Mouse (Mus musculus) gastrocnemius, adult 2 months (tissue): Measurements from ENCODE around the gene Frem3. TPM values are rescaled to one million over a fixed set of nuclear protein-coding genes. Genes with fewer than 3 reads are reported as not detected.

Experiments
- DNase-seq: peaks from one replicate; pipeline ENCODE4 v3.0.0; 2022
- H3K27ac ChIP-seq: fragments of 200-600 bp; 2 replicates; pipeline ENCODE4 v1.8.1; 2022; ENCODE audit warnings: mild to moderate bottlenecking
- H3K4me3 ChIP-seq: fragments of 200-600 bp; 2 replicates; pipeline ENCODE4 v1.8.1; 2022; ENCODE audit warnings: mild to moderate bottlenecking, moderate library complexity
- CTCF ChIP-seq: fragments of 200-600 bp; IDR thresholded peaks from 2 replicates; pipeline ENCODE4 v1.8.1; 2022; ENCODE audit warnings: antibody characterized with exemption, mild to moderate bottlenecking, moderate library complexity
- intact Hi-C: fragments of 180-260 bp; cut with DNase I; formaldehyde crosslinking; loops from one replicate; pipeline ENCODE4 v1.15.1; 2025
- long read RNA-seq, 2 experiments: library from polyadenylated mRNA; stranded (forward); transcript quantifications; one replicate each; pipeline ENCODE4 v2.0.0; 2021
- total RNA-seq, 2 experiments: library from RNA; stranded (reverse); gene quantifications; 2 replicates each; pipeline ENCODE4 v1.2.3; 2021

Gene Frem3
- not detected for total RNA-seq
- long read RNA-seq, experiment 1, result 0 reads
- long read RNA-seq, experiment 2, result 0 reads

DNA sequence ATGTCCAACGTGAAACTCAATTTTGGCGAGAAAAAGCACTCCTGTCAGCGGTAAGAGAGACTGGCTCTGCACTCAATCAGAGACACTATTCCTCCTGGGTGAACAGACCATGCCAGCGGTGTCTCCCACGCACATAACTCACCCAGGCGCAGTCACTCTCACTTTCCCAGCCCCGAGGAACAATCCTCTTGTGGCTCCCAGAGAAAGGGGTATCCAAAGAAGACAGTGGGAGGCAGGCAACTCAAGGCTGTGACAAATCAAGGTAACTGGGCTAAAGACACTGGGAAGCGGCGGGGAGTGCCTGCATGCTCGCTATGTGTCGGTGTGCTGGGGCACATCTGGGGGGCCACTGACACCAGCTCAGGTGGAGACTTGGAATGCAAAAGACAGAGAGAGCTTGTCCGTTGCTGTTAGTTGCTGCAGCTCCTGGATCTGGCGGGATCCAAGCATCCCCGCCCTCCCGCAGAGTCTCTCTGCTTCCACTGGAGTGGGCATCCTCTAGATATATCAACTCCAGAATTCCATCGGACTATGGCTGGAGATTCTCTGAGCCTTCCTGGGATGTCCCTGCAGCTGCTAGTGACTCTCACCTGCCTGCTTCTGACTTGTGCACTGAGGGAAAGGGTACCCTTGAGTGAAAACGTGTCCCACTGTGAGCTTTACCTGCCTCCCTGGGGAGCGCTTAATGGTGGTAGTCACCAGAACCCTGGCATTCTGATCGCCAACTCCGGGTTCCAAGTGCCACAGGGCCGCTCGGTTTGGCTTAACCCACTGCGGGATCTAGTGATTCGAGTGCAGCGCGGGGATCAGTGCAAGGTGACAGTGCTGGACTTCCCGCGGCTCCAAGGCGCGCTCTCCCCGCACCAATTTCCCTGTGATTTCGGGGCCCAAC lies at the start of gene Frem3:
Gene Frem3, plus strand, starts transcription at position 532 of the 892 bp plus-strand sequence.
- Histone ChIP-seq H3K4me3 (no peak within 1 kb of the TSS), H3K27ac (no peak within 1 kb of the TSS)
- intact Hi-C loops, result no loop called here
- DNase-seq, result no peak
- TF ChIP-seq CTCF, result no peak

DNA sequence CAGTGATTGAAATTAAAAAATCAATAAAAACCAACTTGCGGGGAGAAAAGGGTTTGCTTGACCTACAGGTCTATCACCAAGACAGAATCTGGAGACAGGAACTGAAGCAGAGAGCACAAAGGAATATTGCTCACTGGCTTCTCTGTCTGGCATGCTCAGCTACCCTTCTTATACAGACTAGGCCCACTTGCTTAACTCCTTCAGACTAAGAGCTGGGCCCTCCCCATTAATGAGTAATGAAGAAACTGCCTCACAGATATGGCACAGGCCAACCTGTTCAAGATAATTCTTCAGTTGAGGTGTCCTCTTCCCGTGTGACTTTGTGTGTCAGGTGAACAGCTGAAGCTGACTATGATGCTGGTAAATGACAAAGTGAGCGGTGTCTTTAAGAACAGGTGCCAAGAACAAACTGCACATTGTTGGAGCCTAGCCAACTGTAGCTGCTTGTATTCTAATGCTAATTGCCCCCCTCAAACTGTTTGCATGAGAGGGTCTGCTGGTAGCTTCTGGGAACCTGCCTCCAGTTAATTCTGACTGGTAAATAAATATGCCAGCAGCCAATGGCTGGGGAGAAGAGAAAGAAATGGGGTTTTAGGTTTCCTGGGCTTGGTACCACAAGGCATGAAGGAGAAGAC lies 46.6 kb upstream of the Frem3 start:
- TF ChIP-seq CTCF, result no peak
- intact Hi-C loops, result no loop called here
- Histone ChIP-seq H3K27ac (no peak overlapping the region), H3K4me3 (no peak overlapping the region)
- no peak for DNase-seq

DNA sequence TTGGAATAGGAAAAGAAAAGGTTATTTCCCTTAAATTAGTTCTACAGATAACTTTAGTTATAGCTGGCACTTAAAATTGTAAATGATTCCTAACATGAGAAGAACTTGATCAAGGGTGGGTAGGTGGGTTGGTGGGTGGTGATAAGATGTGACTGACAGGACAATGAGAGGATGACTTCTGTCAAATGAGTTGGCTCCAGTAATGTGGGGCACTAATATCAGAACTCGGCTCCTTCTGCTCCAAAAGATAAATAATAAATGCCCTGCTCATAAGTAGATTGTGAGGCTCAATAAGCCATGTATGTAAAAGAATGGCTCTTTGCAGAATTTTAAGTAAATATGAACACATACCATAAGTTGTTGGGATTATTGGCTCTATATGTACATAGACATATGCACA lies 43.4 kb upstream of the Frem3 start:
- intact Hi-C loops, result no loop called here
- no peak for DNase-seq
- Histone ChIP-seq H3K27ac (no peak overlapping the region), H3K4me3 (no peak overlapping the region)
- TF ChIP-seq CTCF, result no peak

DNA sequence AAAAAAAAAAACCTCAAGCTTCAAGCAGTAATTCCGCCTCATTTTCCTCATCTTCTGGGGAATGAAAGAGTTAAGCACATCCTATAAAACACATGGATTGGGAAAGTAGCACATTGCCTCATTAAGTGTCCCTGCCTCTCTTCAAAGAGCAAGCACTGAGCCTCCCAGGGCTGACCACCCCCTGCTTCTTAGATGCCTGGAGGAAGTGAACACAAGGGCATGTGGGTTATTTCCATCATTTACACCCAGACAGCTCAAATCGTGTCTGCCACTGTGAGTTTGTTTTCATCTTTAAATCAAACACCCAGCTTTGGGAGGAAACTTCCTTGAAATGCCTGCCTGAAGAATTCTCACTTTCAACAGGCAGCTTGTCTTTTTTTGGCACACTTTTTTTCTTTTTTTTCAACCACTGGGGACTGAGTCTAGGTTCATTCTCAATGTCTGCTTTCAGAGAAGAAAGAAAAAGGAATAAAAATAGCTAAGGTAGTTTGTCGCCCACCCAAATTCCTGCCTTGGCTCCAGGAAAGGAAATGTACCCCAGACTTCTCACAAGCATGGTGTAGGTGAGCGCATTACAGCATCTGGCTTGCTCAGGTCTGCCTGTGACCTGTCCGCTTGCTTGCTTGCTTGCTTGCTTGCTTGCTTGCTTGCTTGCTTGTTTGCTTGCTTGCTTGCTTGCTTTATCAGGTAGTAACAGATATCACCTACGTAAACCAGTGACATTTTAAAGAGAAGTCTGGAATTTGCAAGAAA lies 42.5 kb upstream of the Frem3 start:
- intact Hi-C loops, result no loop called here
- Histone ChIP-seq H3K4me3 (no peak overlapping the region), H3K27ac (no peak overlapping the region)
- DNase-seq, result no peak
- no peak for TF ChIP-seq CTCF

DNA sequence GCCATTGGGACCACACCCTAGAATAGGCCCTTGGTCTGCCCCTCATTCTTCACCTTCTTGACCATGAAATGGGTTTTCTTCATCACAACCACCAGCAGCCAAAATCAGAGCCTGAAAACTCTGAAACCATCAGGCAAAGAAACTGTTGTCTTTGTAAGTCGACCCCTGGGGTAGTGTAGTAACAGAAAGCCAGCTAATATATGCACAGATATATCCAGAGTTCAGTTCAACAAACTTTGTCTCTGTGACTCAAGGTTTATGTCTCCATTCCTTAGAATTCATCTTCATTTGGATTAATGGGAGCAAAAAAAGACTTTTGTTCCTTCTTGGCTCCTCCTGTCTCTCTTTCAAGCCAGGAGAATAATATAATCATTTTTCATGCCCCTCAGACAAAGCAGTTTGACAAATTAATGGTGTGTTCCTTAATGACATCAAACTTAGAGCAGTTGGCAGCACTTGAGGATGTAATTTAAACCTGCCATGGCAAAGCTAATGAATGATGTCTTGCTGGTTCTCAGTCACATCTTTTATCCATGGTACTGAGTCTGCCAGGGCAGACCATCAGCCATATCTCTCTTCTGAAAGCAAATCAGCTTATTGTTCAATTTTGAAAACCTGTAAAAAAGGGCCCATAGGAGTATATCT lies 38.3 kb upstream of the Frem3 start:
- DNase-seq, result no peak
- H3K4me3 ChIP-seq, result no peak overlapping the region
- H3K27ac ChIP-seq, result no peak overlapping the region
- intact Hi-C loops, result no loop called here
- no peak for TF ChIP-seq CTCF

DNA sequence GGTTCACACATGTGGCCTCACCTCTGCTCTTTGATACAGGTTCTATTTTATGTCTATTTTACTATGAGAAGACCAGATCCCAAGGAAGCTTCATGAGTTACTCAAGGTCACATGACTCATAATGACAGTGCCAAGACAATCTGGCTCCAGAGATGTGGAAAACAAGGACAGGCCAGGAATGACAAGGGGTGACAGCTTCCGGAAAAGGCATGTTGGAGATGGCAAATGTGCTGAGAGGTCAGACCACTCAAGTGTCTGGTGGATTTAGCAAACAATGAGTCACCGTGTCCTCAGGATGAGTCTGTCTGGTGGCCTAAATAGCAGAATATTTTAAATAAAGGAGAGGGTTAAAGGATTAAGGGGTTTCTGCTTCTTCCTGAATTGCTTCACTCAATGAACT lies 33.8 kb upstream of the Frem3 start:
- no peak overlapping the region for H3K4me3 ChIP-seq
- no peak for DNase-seq
- no peak for TF ChIP-seq CTCF
- intact Hi-C loops, result no loop called here
- H3K27ac ChIP-seq, result no peak overlapping the region

DNA sequence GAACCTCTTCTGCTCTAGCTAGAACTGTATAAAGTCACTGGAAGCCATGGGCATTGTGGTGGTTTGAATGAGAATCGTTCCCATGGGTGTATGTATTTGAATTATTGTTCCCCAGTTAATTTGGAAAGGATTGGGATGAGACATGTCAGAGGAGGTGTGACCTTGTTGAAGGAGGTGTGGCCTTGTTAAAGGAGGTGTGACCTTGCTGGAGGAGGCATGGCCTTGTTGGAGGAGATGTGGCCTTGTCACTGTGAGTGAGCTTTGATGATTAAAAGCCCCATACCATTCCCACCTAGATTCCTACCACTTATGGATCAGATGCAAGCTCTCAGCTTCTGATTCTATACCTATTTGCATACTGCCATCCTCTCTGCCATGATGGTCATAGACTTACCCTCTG lies 31.8 kb upstream of the Frem3 start:
- no peak for DNase-seq
- intact Hi-C loops, result no loop called here
- H3K4me3 ChIP-seq, result no peak overlapping the region
- no peak for TF ChIP-seq CTCF
- no peak overlapping the region for H3K27ac ChIP-seq

DNA sequence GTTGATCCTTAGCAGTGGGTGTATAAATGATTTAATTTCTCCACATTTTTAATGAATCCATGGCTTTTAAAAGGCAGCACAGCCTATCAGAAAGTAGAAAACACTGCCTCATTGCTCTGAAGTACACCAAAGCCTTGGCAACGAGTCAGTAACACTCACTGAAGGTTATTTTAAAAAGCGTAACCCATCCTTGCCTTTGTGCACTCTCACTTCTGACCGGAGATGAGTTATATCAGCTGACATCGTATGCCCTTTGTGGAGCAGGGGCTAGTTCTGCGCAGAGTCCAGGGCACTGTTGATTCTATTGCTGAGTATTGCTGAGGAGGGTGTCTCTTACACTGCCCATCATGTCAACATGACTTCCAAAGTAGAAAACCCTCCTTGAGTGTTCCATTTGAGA lies 18.3 kb upstream of the Frem3 start:
- DNase-seq, result no peak
- Histone ChIP-seq H3K4me3 (no peak overlapping the region), H3K27ac (no peak overlapping the region)
- TF ChIP-seq CTCF, result no peak
- intact Hi-C loops, result no loop called here

DNA sequence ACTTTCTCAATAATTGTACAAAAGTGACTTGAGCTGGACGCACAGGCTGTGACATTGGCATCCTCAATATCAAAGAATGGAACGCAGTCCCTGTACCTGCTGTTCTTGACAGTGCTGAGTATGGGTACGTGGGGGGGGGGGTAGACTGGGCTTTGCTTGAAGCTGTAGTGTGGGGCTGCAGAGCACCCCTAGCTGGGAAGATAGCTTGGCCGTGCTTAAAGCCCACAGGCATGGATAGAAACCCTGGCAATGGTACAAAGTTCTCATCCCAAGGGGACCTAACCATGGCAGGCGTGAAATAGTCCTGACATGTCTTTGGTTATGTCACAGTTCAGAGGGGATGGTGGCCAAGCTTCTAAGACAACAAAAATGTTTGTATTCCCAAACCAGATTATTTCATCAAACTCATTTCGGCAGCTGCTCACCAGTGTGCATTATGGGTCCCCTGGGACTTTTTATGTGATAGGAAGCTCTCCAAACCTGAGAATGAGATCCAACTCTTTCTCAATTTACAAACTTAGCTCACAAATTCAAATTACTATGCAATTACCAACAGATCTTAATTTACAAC lies 10.2 kb upstream of the Frem3 start:
- no peak overlapping the region for H3K4me3 ChIP-seq
- DNase-seq, result no peak
- TF ChIP-seq CTCF, result no peak
- intact Hi-C loops, result no loop called here
- H3K27ac ChIP-seq, result no peak overlapping the region

DNA sequence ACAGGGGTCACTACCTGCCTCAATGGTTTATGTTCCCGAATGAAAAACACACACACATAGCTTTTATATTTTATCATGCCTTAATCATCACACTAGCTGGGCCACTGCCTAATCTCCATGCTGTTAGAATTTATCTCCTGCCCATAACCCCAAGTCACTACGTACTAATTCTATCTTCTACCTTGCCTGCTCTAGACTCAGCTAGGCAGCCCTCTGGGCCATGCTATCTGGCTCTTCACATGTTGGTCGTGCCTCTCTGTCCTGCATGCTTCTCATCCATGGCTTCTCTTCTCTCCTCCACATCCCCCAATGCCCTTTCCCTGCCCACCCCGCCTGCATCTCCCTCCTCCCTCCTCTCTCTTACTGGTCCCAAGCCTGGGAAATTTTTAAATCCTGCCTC lies 9.0 kb upstream of the Frem3 start:
- Histone ChIP-seq H3K27ac (no peak overlapping the region), H3K4me3 (no peak overlapping the region)
- TF ChIP-seq CTCF, result no peak
- DNase-seq, result no peak
- intact Hi-C loops, result no loop called here

DNA sequence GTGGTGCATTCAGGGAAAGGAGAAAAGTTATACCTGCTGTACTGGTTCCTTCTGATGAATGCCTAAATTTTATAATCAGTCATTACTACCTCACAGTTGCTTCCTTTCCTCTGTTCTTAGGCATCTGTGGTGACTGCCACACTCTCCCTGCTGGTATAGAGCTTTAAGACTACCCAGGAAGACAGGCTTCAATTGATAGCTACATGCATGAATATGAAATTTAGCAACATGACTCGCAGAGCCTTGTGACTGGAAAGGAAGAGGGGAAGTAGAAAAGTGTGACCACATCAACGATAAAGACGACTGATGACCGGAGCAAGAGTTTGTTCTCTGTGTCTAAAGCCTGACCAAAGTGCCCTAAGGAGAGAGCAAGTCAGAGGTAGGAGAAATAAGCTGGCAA lies 3.8 kb upstream of the Frem3 start:
- no peak overlapping the region for H3K27ac ChIP-seq
- intact Hi-C loops, result no loop called here
- TF ChIP-seq CTCF, result no peak
- no peak for DNase-seq
- H3K4me3 ChIP-seq, result no peak overlapping the region

DNA sequence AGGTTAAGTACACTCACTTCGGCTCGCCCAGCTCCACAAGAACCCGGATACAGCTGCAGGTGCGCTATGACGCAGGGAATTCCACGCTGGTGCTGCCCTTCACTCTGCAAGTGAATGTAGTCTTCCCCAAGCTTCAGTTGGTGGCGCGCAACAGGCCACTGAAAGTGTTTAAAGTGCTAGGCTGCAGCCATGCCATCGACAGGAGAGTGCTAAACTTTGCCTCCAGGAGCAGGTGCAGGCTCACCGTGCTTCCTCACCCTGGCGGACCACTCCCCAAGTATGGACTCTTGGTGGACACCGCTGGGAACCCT lies 516 bp downstream of the Frem3 start:
- DNase-seq, result no peak
- intact Hi-C loops, result no loop called here
- Histone ChIP-seq H3K27ac (no peak overlapping the region), H3K4me3 (no peak overlapping the region)
- TF ChIP-seq CTCF, result no peak
